Mouse (Mus musculus): Measurements from ENCODE around the gene Spg11. TPM values are rescaled to one million over a fixed set of nuclear protein-coding genes. Genes with fewer than 3 reads are reported as not detected.
"Not testable (repeated sequence)": the region's sequence is repeated elsewhere in the genome, so short reads cannot be mapped to it uniquely, and the experiment has no call there.

Gene Spg11
- polyA plus RNA-seq, 1 experiment = 9.7 TPM

- H3K27ac ChIP-seq (ENCODE audit: insufficient read depth, low read length) = peak overlapping the region; percentile 38
- H3K4me1 ChIP-seq (ENCODE audit: control insufficient read depth, insufficient read depth, low read length) = no peaks in the 10 kb centered on the region
- peak overlapping the region; percentile 64 for H3K4me3 ChIP-seq (ENCODE audit: insufficient read depth, low read length)
- TF ChIP-seq CTCF (IDR thresholded peaks at IDR 0.05; ENCODE audit: extremely low read depth, insufficient read depth, low read length) (no peak), POLR2A (IDR thresholded peaks at IDR 0.05; ENCODE audit: extremely low read depth, insufficient read depth, low read length) (no peak)
These were observed 89.2 kb downstream of the Spg11 start for GRCm38 (mm10) chr2:122028756-122029700.

GRCm38 (mm10) chr2:122027862-122028755, 90.1 kb downstream of the Spg11 start, which contains the start of gene Eif3j1:
Eif3j1 (plus strand) TSS chr2:122028546.
- H3K4me1 ChIP-seq (ENCODE audit: control insufficient read depth, insufficient read depth, low read length) = no peaks in the 10 kb centered on the region

GRCm38 (mm10) chr2:122027091-122027490, 91.1 kb downstream of the Spg11 start:
- not testable (repeated sequence) for H3K4me1 ChIP-seq (ENCODE audit: control insufficient read depth, insufficient read depth, low read length); H3K27ac ChIP-seq (ENCODE audit: insufficient read depth, low read length); H3K4me3 ChIP-seq (ENCODE audit: insufficient read depth, low read length)

More at GRCm38 (mm10) chr2:122027862-122028755, 90.1 kb downstream of the Spg11 start, which contains the start of gene Eif3j1:
- peak within 1 kb of the TSS; percentile 64 for H3K4me3 ChIP-seq (ENCODE audit: insufficient read depth, low read length)
- H3K27ac ChIP-seq (ENCODE audit: insufficient read depth, low read length) = peak within 1 kb of the TSS; percentile 38
- TF ChIP-seq CTCF (IDR thresholded peaks at IDR 0.05; ENCODE audit: extremely low read depth, insufficient read depth, low read length) = no peak
- TF ChIP-seq POLR2A (IDR thresholded peaks at IDR 0.05; ENCODE audit: extremely low read depth, insufficient read depth, low read length) = peak; percentile 97

- no peak overlapping the region for H3K27ac ChIP-seq (ENCODE audit: insufficient read depth, low read length)
- H3K4me1 ChIP-seq (ENCODE audit: control insufficient read depth, insufficient read depth, low read length) = no peaks in the 10 kb centered on the region
- TF ChIP-seq CTCF (IDR thresholded peaks at IDR 0.05; ENCODE audit: extremely low read depth, insufficient read depth, low read length) (no peak), POLR2A (IDR thresholded peaks at IDR 0.05; ENCODE audit: extremely low read depth, insufficient read depth, low read length) (no peak)
- H3K4me3 ChIP-seq (ENCODE audit: insufficient read depth, low read length) = no peak overlapping the region
These were observed 95.9 kb downstream of the Spg11 start for GRCm38 (mm10) chr2:122022284-122022683.

- H3K4me1 ChIP-seq (ENCODE audit: control insufficient read depth, insufficient read depth, low read length) = no peaks in the 10 kb centered on the region
- H3K4me3 ChIP-seq (ENCODE audit: insufficient read depth, low read length) = no peak overlapping the region
- H3K27ac ChIP-seq (ENCODE audit: insufficient read depth, low read length) = no peak overlapping the region
- no peak for TF ChIP-seq POLR2A (IDR thresholded peaks at IDR 0.05; ENCODE audit: extremely low read depth, insufficient read depth, low read length)
- no peak for TF ChIP-seq CTCF (IDR thresholded peaks at IDR 0.05; ENCODE audit: extremely low read depth, insufficient read depth, low read length)
These were observed 99.5 kb downstream of the Spg11 start for GRCm38 (mm10) chr2:122018705-122019104.

- Histone ChIP-seq H3K27ac (ENCODE audit: insufficient read depth, low read length) (no peak overlapping the region), H3K4me3 (ENCODE audit: insufficient read depth, low read length) (no peak overlapping the region), H3K4me1 (ENCODE audit: control insufficient read depth, insufficient read depth, low read length) (no peaks in the 10 kb centered on the region)
- no peak for TF ChIP-seq CTCF (IDR thresholded peaks at IDR 0.05; ENCODE audit: extremely low read depth, insufficient read depth, low read length)
- no peak for TF ChIP-seq POLR2A (IDR thresholded peaks at IDR 0.05; ENCODE audit: extremely low read depth, insufficient read depth, low read length)
These were observed 106.7 kb downstream of the Spg11 start for GRCm38 (mm10) chr2:122011441-122011840.

GRCm38 (mm10) chr2:122008832-122009231, 109.4 kb downstream of the Spg11 start:
- Histone ChIP-seq H3K4me1 (ENCODE audit: control insufficient read depth, insufficient read depth, low read length) (no peaks in the 10 kb centered on the region), H3K4me3 (ENCODE audit: insufficient read depth, low read length) (no peak overlapping the region), H3K27ac (ENCODE audit: insufficient read depth, low read length) (no peak overlapping the region)
- TF ChIP-seq POLR2A (IDR thresholded peaks at IDR 0.05; ENCODE audit: extremely low read depth, insufficient read depth, low read length) (no peak), CTCF (IDR thresholded peaks at IDR 0.05; ENCODE audit: extremely low read depth, insufficient read depth, low read length) (no peak)

Other genes with a start within 250 kb of the Spg11 start
- 14.7 and 14.8 TPM in 2 replicates for gene Ctdspl2, start 162.4 kb downstream of the Spg11 start, polyA plus RNA-seq (2012; rRNA removed)
- gene Mageb3, start 162.3 kb downstream of the Spg11 start, polyA plus RNA-seq (2012; rRNA removed) = 0.27 and 0.51 TPM in 2 replicates
- 18.1 and 18.2 TPM in 2 replicates for gene Eif3j1, start 89.8 kb downstream of the Spg11 start, polyA plus RNA-seq (2012; rRNA removed)
- gene B2m, start 29.3 kb upstream of the Spg11 start, polyA plus RNA-seq (2012; rRNA removed) = 188 and 212 TPM in 2 replicates
- 0.11 TPM in 1 of 2 replicates, not detected in the other for gene Trim69, start 42.3 kb upstream of the Spg11 start, polyA plus RNA-seq (2012; rRNA removed)
- gene Patl2, start 67.8 kb upstream of the Spg11 start, polyA plus RNA-seq (2012; rRNA removed) = 0.08 TPM in 1 of 2 replicates, not detected in the other
- not detected in 2 replicates for gene Terb2, start 67.9 kb upstream of the Spg11 start, polyA plus RNA-seq (2012; rRNA removed)
- 19.8 and 21.2 TPM in 2 replicates for gene Sord, start 116.4 kb upstream of the Spg11 start, polyA plus RNA-seq (2012; rRNA removed)
- gene Duox2, start 180.1 kb upstream of the Spg11 start, polyA plus RNA-seq (2012; rRNA removed) = 0.02 TPM in 1 of 2 replicates, not detected in the other
- 0.06 TPM in 1 of 2 replicates, not detected in the other for gene Duoxa2, start 180.5 kb upstream of the Spg11 start, polyA plus RNA-seq (2012; rRNA removed)
- gene Duoxa1, start 195.3 kb upstream of the Spg11 start, polyA plus RNA-seq (2012; rRNA removed) = 0.10 and 0.15 TPM in 2 replicates
- 0.04 TPM in 1 of 2 replicates, not detected in the other for gene Duox1, start 197.3 kb upstream of the Spg11 start, polyA plus RNA-seq (2012; rRNA removed)

Measured in cortical plate, adult 2 months (tissue).